Mouse (Mus musculus) embryonic fibroblast, embryonic 13.5 days (primary cell): ENCODE results near the gene Ankrd28. TPM values are rescaled to one million over a fixed set of nuclear protein-coding genes. Genes with fewer than 3 reads are reported as not detected.
"Not testable (repeated sequence)": the region's sequence is repeated elsewhere in the genome, so short reads cannot be mapped to it uniquely, and the experiment has no call there.

Experiments used
- H3K27ac ChIP-seq: 2 replicates; pipeline ENCODE4 v1.5.1; 2012; ENCODE audit warnings: low read length, control low read depth, inconsistent platforms; ENCODE audit not compliant: insufficient read depth
- H3K4me1 ChIP-seq: 2 replicates; pipeline ENCODE4 v1.6.1; 2011; ENCODE audit warnings: low read length; ENCODE audit not compliant: control insufficient read depth, insufficient read depth
- H3K4me3 ChIP-seq: 2 replicates; pipeline ENCODE4 v1.5.1; 2011; ENCODE audit warnings: mild to moderate bottlenecking, control low read depth, low read length; ENCODE audit not compliant: insufficient read depth
- CTCF ChIP-seq: IDR thresholded peaks from 2 replicates; pipeline ENCODE4 v1.5.1; 2011; ENCODE audit warnings: mild to moderate bottlenecking, control low read depth, low read length, moderate library complexity, borderline replicate concordance; ENCODE audit not compliant: insufficient read depth
- POLR2A ChIP-seq: IDR thresholded peaks from 2 replicates; pipeline ENCODE4 v1.6.1; 2011; ENCODE audit warnings: low read depth, mild to moderate bottlenecking, control low read depth, low read length, moderate library complexity
- polyA plus RNA-seq: library from polyadenylated mRNA; stranded (reverse); fragments of >200 nt; gene quantifications from 2 replicates; pipeline ENCODE4 v1.2.4, GENCODE M21; 2011; ENCODE audit warnings: low read depth; ENCODE audit not compliant: missing spikeins, insufficient read length

Gene Ankrd28
- 56.1 and 57.5 TPM in 2 replicates for polyA plus RNA-seq

- Histone ChIP-seq H3K27ac (no peak within 1 kb of the TSS), H3K4me1 (no peaks in the 10 kb centered on the region), H3K4me3 (peak within 1 kb of the TSS; percentile 82)
- TF ChIP-seq POLR2A (peak; percentile 67; the same call in 1 of the 2 replicates), CTCF (no peak)
Observed at GRCm38 (mm10) chr14:31830571-31831369, at the start of gene Ankrd28. Gene Ankrd28 (minus strand): TSS chr14:31830651.

- Histone ChIP-seq H3K27ac (no peak overlapping the region), H3K4me3 (no peak overlapping the region), H3K4me1 (no peaks in the 10 kb centered on the region)
- no peak for TF ChIP-seq POLR2A
- no peak for TF ChIP-seq CTCF
Observed at GRCm38 (mm10) chr14:31879456-31879855, 49.0 kb upstream of the Ankrd28 start.

GRCm38 (mm10) chr14:31872130-31872529 is 41.7 kb upstream of the Ankrd28 start:
- H3K4me3 ChIP-seq = no peak overlapping the region
- no peak overlapping the region for H3K27ac ChIP-seq
- TF ChIP-seq CTCF (no peak), POLR2A (no peak)
- H3K4me1 ChIP-seq = no peaks in the 10 kb centered on the region

- no peak overlapping the region for H3K4me3 ChIP-seq
- H3K4me1 ChIP-seq = no peaks in the 10 kb centered on the region
- H3K27ac ChIP-seq = no peak overlapping the region
- no peak for TF ChIP-seq POLR2A
- TF ChIP-seq CTCF = no peak
Observed at GRCm38 (mm10) chr14:31870436-31870835, 40.0 kb upstream of the Ankrd28 start.

- Histone ChIP-seq H3K4me1 (no peaks in the 10 kb centered on the region), H3K27ac (no peak overlapping the region), H3K4me3 (no peak overlapping the region)
- TF ChIP-seq CTCF (no peak), POLR2A (no peak)
Observed at GRCm38 (mm10) chr14:31868591-31868990, 38.1 kb upstream of the Ankrd28 start.

GRCm38 (mm10) chr14:31866366-31866765 is 35.9 kb upstream of the Ankrd28 start:
- not testable (repeated sequence) for H3K4me1 ChIP-seq, H3K27ac ChIP-seq, H3K4me3 ChIP-seq

- peaks cover 5% of the 10 kb centered on the region for H3K4me1 ChIP-seq
- H3K27ac ChIP-seq = no peak overlapping the region
- no peak overlapping the region for H3K4me3 ChIP-seq
- no peak for TF ChIP-seq CTCF
- TF ChIP-seq POLR2A = no peak
Observed at GRCm38 (mm10) chr14:31858679-31859078, 28.2 kb upstream of the Ankrd28 start.

GRCm38 (mm10) chr14:31857096-31857975 is 26.9 kb upstream of the Ankrd28 start:
- no peak overlapping the region for H3K27ac ChIP-seq
- TF ChIP-seq CTCF (no peak), POLR2A (no peak)
- H3K4me3 ChIP-seq = no peak overlapping the region

GRCm38 (mm10) chr14:31856007-31856406 is 25.6 kb upstream of the Ankrd28 start:
- H3K27ac ChIP-seq = no peak overlapping the region
- TF ChIP-seq CTCF (no peak), POLR2A (no peak)

More at GRCm38 (mm10) chr14:31857096-31857975, 26.9 kb upstream of the Ankrd28 start:
- H3K4me1 ChIP-seq = peaks cover 5% of the 10 kb centered on the region

GRCm38 (mm10) chr14:31854667-31855066 is 24.2 kb upstream of the Ankrd28 start:
- Histone ChIP-seq H3K4me3 (no peak overlapping the region), H3K4me1 (peaks cover 5% of the 10 kb centered on the region), H3K27ac (no peak overlapping the region)
- TF ChIP-seq CTCF = no peak
- TF ChIP-seq POLR2A = no peak

More at GRCm38 (mm10) chr14:31856007-31856406, 25.6 kb upstream of the Ankrd28 start:
- Histone ChIP-seq H3K4me1 (peaks cover 5% of the 10 kb centered on the region), H3K4me3 (no peak overlapping the region)
